Mouse (Mus musculus) limb, embryonic 13.5 days (tissue): ENCODE measurements at regions not wholly inside any gene's neighbourhood (a gene's known extent, or its start where the extent isn't known, plus 50 kb on each side); places are given as distances from the start of the nearest gene placed in this dataset.

ENCODE experiments used
- ATAC-seq: fragments of 200-750 bp; cut with Nextera tagmentation; 2 replicates; pipeline ENCODE4 v1.8.0; 2017; ENCODE audit warnings: low read depth, moderate number of reproducible peaks, moderate TSS enrichment; ENCODE audit not compliant: low FRiP score
- H3K27ac ChIP-seq: fragments of 300-500 bp; sonication (generic); 2 replicates; pipeline ENCODE4 v1.5.1; 2015; ENCODE audit warnings: inconsistent platforms, mild to moderate bottlenecking, moderate library complexity
- H3K27me3 ChIP-seq: fragments of 300-500 bp; sonication (generic); 2 replicates; pipeline ENCODE4 v1.6.1; 2015; ENCODE audit warnings: mild to moderate bottlenecking, inconsistent platforms
- H3K36me3 ChIP-seq: fragments of 300-500 bp; sonication (generic); 2 replicates; pipeline ENCODE4 v1.6.1; 2015; ENCODE audit warnings: inconsistent platforms, mild to moderate bottlenecking, moderate library complexity
- H3K4me1 ChIP-seq: fragments of 300-500 bp; sonication (generic); 2 replicates; pipeline ENCODE4 v1.6.1; 2015; ENCODE audit warnings: inconsistent platforms
- H3K4me2 ChIP-seq: fragments of 300-500 bp; sonication (generic); replicated peaks from 2 replicates; pipeline ENCODE4 v1.6.1; 2015; ENCODE audit warnings: inconsistent platforms, mild to moderate bottlenecking, moderate library complexity
- H3K4me3 ChIP-seq: fragments of 300-500 bp; sonication (generic); 2 replicates; pipeline ENCODE4 v1.5.1; 2015; ENCODE audit warnings: moderate library complexity, mild to moderate bottlenecking, inconsistent platforms
- H3K9ac ChIP-seq: fragments of 300-500 bp; sonication (generic); 2 replicates; pipeline ENCODE4 v1.6.1; 2015; ENCODE audit warnings: mild to moderate bottlenecking, inconsistent platforms
- H3K9me3 ChIP-seq: fragments of 300-500 bp; sonication (generic); 2 replicates; pipeline ENCODE4 v1.6.1; 2016; ENCODE audit warnings: inconsistent platforms
- WGBS: fragments of 180-500 bp; shearing (Covaris S2); methylation state at CpG from one replicate; pipeline ENCODE4 v1.1.7; 2015; 5-methylcytosine and 5-hydroxymethylcytosine counted together

GRCm38 (mm10) chr13:26009131-26009530 lies 738.8 kb upstream of the Nrsn1 start:
- WGBS = 93% methylated on average over 1 of the region's 1 CpGs
- no peaks in the 10 kb centered on the region for H3K27me3 ChIP-seq
- no peak for ATAC-seq

GRCm38 (mm10) chr13:26004768-26005560 lies 734.7 kb upstream of the Nrsn1 start:
- 84% methylated on average over 7 of the region's 7 CpGs for WGBS
- Histone ChIP-seq H3K4me1 (no peaks in the 10 kb centered on the region), H3K9me3 (no peaks in the 10 kb centered on the region), H3K27ac (no peak overlapping the region), H3K9ac (no peak overlapping the region), H3K36me3 (no peaks in the 10 kb centered on the region), H3K27me3 (no peaks in the 10 kb centered on the region), H3K4me2 (no peak overlapping the region), H3K4me3 (no peak overlapping the region)
- no peak for ATAC-seq

More at GRCm38 (mm10) chr13:26009131-26009530, 738.8 kb upstream of the Nrsn1 start:
- Histone ChIP-seq H3K9me3 (no peaks in the 10 kb centered on the region), H3K4me2 (no peak overlapping the region), H3K36me3 (no peaks in the 10 kb centered on the region), H3K4me1 (no peaks in the 10 kb centered on the region), H3K9ac (no peak overlapping the region), H3K4me3 (no peak overlapping the region), H3K27ac (no peak overlapping the region)

GRCm38 (mm10) chr13:25993526-25993925 lies 723.2 kb upstream of the Nrsn1 start:
- H3K4me1 ChIP-seq = no peaks in the 10 kb centered on the region
- H3K27me3 ChIP-seq = no peaks in the 10 kb centered on the region
- H3K27ac ChIP-seq = no peak overlapping the region
- no peak for ATAC-seq
- no peak overlapping the region for H3K4me2 ChIP-seq
- 47% methylated on average over 1 of the region's 1 CpGs for WGBS
- no peaks in the 10 kb centered on the region for H3K9me3 ChIP-seq
- no peak overlapping the region for H3K9ac ChIP-seq
- H3K36me3 ChIP-seq = no peaks in the 10 kb centered on the region
- H3K4me3 ChIP-seq = no peak overlapping the region

GRCm38 (mm10) chr13:25989067-25989756 lies 718.9 kb upstream of the Nrsn1 start:
- no peaks in the 10 kb centered on the region for H3K4me1 ChIP-seq
- H3K9ac ChIP-seq = no peak overlapping the region
- no peak for ATAC-seq
- H3K4me3 ChIP-seq = no peak overlapping the region
- no peaks in the 10 kb centered on the region for H3K36me3 ChIP-seq
- WGBS = 80% methylated on average over 5 of the region's 5 CpGs
- H3K27ac ChIP-seq = no peak overlapping the region
- no peaks in the 10 kb centered on the region for H3K9me3 ChIP-seq
- H3K27me3 ChIP-seq = no peaks in the 10 kb centered on the region
- H3K4me2 ChIP-seq = no peak overlapping the region

GRCm38 (mm10) chr13:25984535-25984934 lies 714.2 kb upstream of the Nrsn1 start:
- Histone ChIP-seq H3K36me3 (no peaks in the 10 kb centered on the region), H3K9me3 (no peaks in the 10 kb centered on the region), H3K4me1 (no peaks in the 10 kb centered on the region), H3K9ac (no peak overlapping the region), H3K4me2 (no peak overlapping the region), H3K27me3 (no peaks in the 10 kb centered on the region), H3K27ac (no peak overlapping the region), H3K4me3 (no peak overlapping the region)
- WGBS = 90% methylated on average over 1 of the region's 1 CpGs
- ATAC-seq = no peak

GRCm38 (mm10) chr13:25983659-25984058 lies 713.4 kb upstream of the Nrsn1 start:
- ATAC-seq = no peak
- WGBS = 82% methylated on average over 1 of the region's 1 CpGs
- H3K9me3 ChIP-seq = no peaks in the 10 kb centered on the region

GRCm38 (mm10) chr13:25978648-25979047 lies 708.3 kb upstream of the Nrsn1 start:
- Histone ChIP-seq H3K27ac (no peak overlapping the region), H3K9ac (no peak overlapping the region), H3K9me3 (no peaks in the 10 kb centered on the region), H3K27me3 (no peaks in the 10 kb centered on the region), H3K4me3 (no peak overlapping the region), H3K4me1 (no peaks in the 10 kb centered on the region), H3K36me3 (no peaks in the 10 kb centered on the region), H3K4me2 (no peak overlapping the region)
- WGBS = 76% methylated on average over 1 of the region's 1 CpGs
- ATAC-seq = no peak

More at GRCm38 (mm10) chr13:25983659-25984058, 713.4 kb upstream of the Nrsn1 start:
- no peak overlapping the region for H3K4me2 ChIP-seq
- H3K9ac ChIP-seq = no peak overlapping the region
- no peak overlapping the region for H3K27ac ChIP-seq
- H3K4me1 ChIP-seq = no peaks in the 10 kb centered on the region
- no peaks in the 10 kb centered on the region for H3K27me3 ChIP-seq
- H3K36me3 ChIP-seq = no peaks in the 10 kb centered on the region
- no peak overlapping the region for H3K4me3 ChIP-seq

GRCm38 (mm10) chr13:25958592-25958991 lies 688.3 kb upstream of the Nrsn1 start:
- no peaks in the 10 kb centered on the region for H3K27me3 ChIP-seq
- H3K4me1 ChIP-seq = no peaks in the 10 kb centered on the region
- no peak overlapping the region for H3K4me3 ChIP-seq
- no peaks in the 10 kb centered on the region for H3K36me3 ChIP-seq
- ATAC-seq = no peak
- H3K9ac ChIP-seq = no peak overlapping the region
- H3K9me3 ChIP-seq = no peaks in the 10 kb centered on the region
- H3K27ac ChIP-seq = no peak overlapping the region
- H3K4me2 ChIP-seq = no peak overlapping the region

GRCm38 (mm10) chr13:25958153-25958466 lies 687.8 kb upstream of the Nrsn1 start:
- no peak overlapping the region for H3K9ac ChIP-seq
- H3K36me3 ChIP-seq = no peaks in the 10 kb centered on the region
- no peaks in the 10 kb centered on the region for H3K4me1 ChIP-seq
- no peak for ATAC-seq
- WGBS = 87% methylated on average over 4 of the region's 4 CpGs
- no peak overlapping the region for H3K4me3 ChIP-seq
- H3K4me2 ChIP-seq = no peak overlapping the region
- no peak overlapping the region for H3K27ac ChIP-seq
- no peaks in the 10 kb centered on the region for H3K27me3 ChIP-seq
- no peaks in the 10 kb centered on the region for H3K9me3 ChIP-seq

- Histone ChIP-seq H3K27ac (no peak overlapping the region), H3K4me1 (no peaks in the 10 kb centered on the region), H3K36me3 (no peaks in the 10 kb centered on the region), H3K4me3 (no peak overlapping the region), H3K27me3 (no peaks in the 10 kb centered on the region), H3K9ac (no peak overlapping the region), H3K4me2 (no peak overlapping the region), H3K9me3 (no peaks in the 10 kb centered on the region)
- no peak for ATAC-seq
- WGBS = 77% methylated on average over 4 of the region's 4 CpGs
These were observed 687.3 kb upstream of the Nrsn1 start for GRCm38 (mm10) chr13:25957451-25958152.

GRCm38 (mm10) chr13:25937631-25938030 lies 667.3 kb upstream of the Nrsn1 start:
- Histone ChIP-seq H3K27me3 (no peaks in the 10 kb centered on the region), H3K27ac (no peak overlapping the region), H3K4me2 (no peak overlapping the region), H3K4me3 (no peak overlapping the region), H3K9me3 (no peaks in the 10 kb centered on the region), H3K4me1 (peaks cover 13% of the 10 kb centered on the region), H3K9ac (no peak overlapping the region), H3K36me3 (no peaks in the 10 kb centered on the region)
- 78% methylated on average over 1 of the region's 1 CpGs for WGBS
- no peak for ATAC-seq

- Histone ChIP-seq H3K27ac (no peak overlapping the region; the same call in 1 of the 2 replicates), H3K4me1 (peaks cover 18% of the 10 kb centered on the region), H3K9ac (no peak overlapping the region), H3K4me3 (no peak overlapping the region), H3K9me3 (no peaks in the 10 kb centered on the region), H3K4me2 (no peak overlapping the region), H3K27me3 (no peaks in the 10 kb centered on the region), H3K36me3 (no peaks in the 10 kb centered on the region)
- 31% methylated on average over 3 of the region's 3 CpGs for WGBS
- no peak for ATAC-seq
These were observed 663.5 kb upstream of the Nrsn1 start for GRCm38 (mm10) chr13:25933783-25934182.
